ENCODE assay signal across 8 mouse cellular contexts in the genomic region with DNA sequence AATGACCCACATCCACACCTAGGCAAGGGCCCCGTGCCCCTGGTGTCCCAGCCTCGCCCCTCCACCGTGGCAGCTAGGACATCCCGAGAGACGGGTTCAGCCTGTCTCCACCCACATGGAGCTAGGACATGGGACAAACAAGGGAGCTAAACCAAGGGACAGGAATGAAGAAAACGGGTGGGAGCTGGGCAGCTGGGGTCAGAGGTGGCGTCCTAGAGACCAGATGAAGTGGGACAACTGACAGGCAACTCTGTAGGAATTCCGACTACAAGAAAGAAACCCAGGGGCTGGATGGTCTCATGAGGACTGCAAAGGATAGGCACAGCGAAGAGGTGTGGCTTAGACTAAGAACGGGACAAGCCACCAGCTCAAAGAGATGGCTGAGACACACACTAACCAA. TPM values are rescaled to one million over a fixed set of nuclear protein-coding genes. Genes with fewer than 3 reads are reported as not detected.
A peak's percentile ranks its signal among the peaks of the same experiment; 100 is the strongest.
DNase-seq lines count a peak whose midpoint lies in the region; ATAC-seq and TF ChIP-seq lines count a peak whose summit lies in the region.

No protein-coding gene starts in this region.

- H3K4me2 ChIP-seq in heart, embryonic 14.5 days (ENCODE audit: low read length): peak overlapping the region; percentile 94
- peak overlapping the region; percentile 75 for H3K4me2 ChIP-seq in forebrain, embryonic 13.5 days
- peak overlapping the region; percentile 85 for H3K4me2 ChIP-seq in liver, postnatal 0 days (ENCODE audit: low read depth, low read length)

- ATAC-seq in heart, embryonic 14.5 days (ENCODE audit: insufficient number of reproducible peaks, insufficient read depth, low FRiP score, low read depth): no peak
- no peak for ATAC-seq in forebrain, embryonic 13.5 days
- ATAC-seq in liver, postnatal 0 days: no peak

- no peak for TF ChIP-seq CTCF in liver, postnatal 0 days (IDR thresholded peaks at IDR 0.05; ENCODE audit: low read depth)

- H3K36me3 ChIP-seq in heart, embryonic 14.5 days (ENCODE audit: control insufficient read depth, insufficient read depth, low read length): peaks cover 13% of the 10 kb centered on the region
- peaks cover 20% of the 10 kb centered on the region for H3K36me3 ChIP-seq in ES-E14 (ENCODE audit: control insufficient read depth, insufficient read depth, low read length, poor library complexity, severe bottlenecking)
- H3K36me3 ChIP-seq in forebrain, embryonic 13.5 days (ENCODE audit: poor library complexity, severe bottlenecking): peaks cover 21% of the 10 kb centered on the region
- H3K36me3 ChIP-seq in liver, postnatal 0 days (replicated peaks; ENCODE audit: insufficient read depth, low read length): peaks cover 11% of the 10 kb centered on the region

- peaks cover 7 to 9% of the 10 kb centered on the region in 2 experiments; a peak in 2 of 4 replicates for H3K4me1 ChIP-seq in heart, embryonic 14.5 days (ENCODE audit: control insufficient read depth in 2 of 2, insufficient read depth in 2 of 2, low read length in 2 of 2)
- peaks cover 0 to 15% of the 10 kb centered on the region in 2 experiments; a peak in 1 of 4 replicates for H3K4me1 ChIP-seq in ES-E14 (ENCODE audit: control insufficient read depth in 2 of 2, insufficient read depth in 2 of 2, low read length in 2 of 2, poor library complexity in 1 of 2)
- peaks cover 26% of the 10 kb centered on the region for H3K4me1 ChIP-seq in forebrain, embryonic 13.5 days
- H3K4me1 ChIP-seq in liver, postnatal 0 days (ENCODE audit: insufficient read depth): peaks cover 18% of the 10 kb centered on the region

- no peaks in the 10 kb centered on the region for H3K9me3 ChIP-seq in heart, embryonic 14.5 days (ENCODE audit: control insufficient read depth, low read length)
- no peaks in the 10 kb centered on the region for H3K9me3 ChIP-seq in ES-E14 (ENCODE audit: control insufficient read depth, insufficient read depth, low read depth, low read length)
- H3K9me3 ChIP-seq in forebrain, embryonic 13.5 days (replicated peaks): no peaks in the 10 kb centered on the region
- H3K9me3 ChIP-seq in liver, postnatal 0 days (ENCODE audit: low read length): no peaks in the 10 kb centered on the region

- in situ Hi-C loops in ES-E14 (cut with MboI; ENCODE audit: low sequenced_read_pairs in 2 of 2, unreplicated experiment in 2 of 2): no loop called here

- no peak for TF ChIP-seq EP300 in liver, postnatal 0 days (IDR thresholded peaks at IDR 0.05; ENCODE audit: low read depth)

- H3K4me3 ChIP-seq in heart, embryonic 14.5 days (ENCODE audit: control insufficient read depth in 1 of 2, insufficient read depth in 1 of 2, low read depth in 1 of 2, low read length in 2 of 2): peak overlapping the region; percentile 90 to 91; a peak in 3 of 4 replicates
- H3K4me3 ChIP-seq in ES-E14 (ENCODE audit: insufficient read depth in 1 of 2, low read depth in 1 of 2, low read length in 2 of 2, poor library complexity in 1 of 2, severe bottlenecking in 1 of 2): peak overlapping the region; percentile 81 to 90
- peak overlapping the region; percentile 94 for H3K4me3 ChIP-seq in forebrain, embryonic 13.5 days
- peak overlapping the region; percentile 73; the same call in 1 of the 2 replicates for H3K4me3 ChIP-seq in liver, postnatal 0 days (ENCODE audit: low read depth, low read length)

- no peak overlapping the region for H3K27ac ChIP-seq in heart, embryonic 14.5 days (replicated peaks in 1 of 2; ENCODE audit: control insufficient read depth in 1 of 2, insufficient read depth in 1 of 2, low read depth in 2 of 2, low read length in 2 of 2)
- no peak overlapping the region for H3K27ac ChIP-seq in ES-E14 (ENCODE audit: insufficient read depth, low read depth, low read length, poor library complexity, severe bottlenecking)
- no peak overlapping the region for H3K27ac ChIP-seq in forebrain, embryonic 13.5 days
- no peak overlapping the region for H3K27ac ChIP-seq in liver, postnatal 0 days (ENCODE audit: low read depth)

- no peaks in the 10 kb centered on the region for H3K27me3 ChIP-seq in heart, embryonic 14.5 days (ENCODE audit: control insufficient read depth, insufficient read depth, low read length)
- H3K27me3 ChIP-seq in forebrain, embryonic 13.5 days: no peaks in the 10 kb centered on the region
- H3K27me3 ChIP-seq in liver, postnatal 0 days (ENCODE audit: insufficient read depth, low read length): no peaks in the 10 kb centered on the region

- WGBS in heart, embryonic 14.5 days: 36% methylated on average over 10 of the region's 10 CpGs
- WGBS in forebrain, embryonic 13.5 days: 53% methylated on average over 10 of the region's 10 CpGs
- 37% methylated on average over 10 of the region's 10 CpGs for WGBS in liver, postnatal 0 days (ENCODE audit: insufficient replicate concordance)

- DNase-seq in heart, adult 8-10 months (ENCODE audit: low spot score): no peak
- no peak for DNase-seq in ES-E14 (ENCODE audit: low read depth, low spot score)
- DNase-seq in liver, postnatal 0 days: peak; percentile 16
- no peak for DNase-seq in cerebellum, adult 9-10 months
- no peak for DNase-seq in right cerebral cortex, postnatal 4 days
- no peak for DNase-seq in gastrocnemius, adult 8-10 months (ENCODE audit: low spot score in 2 of 2)

- peak overlapping the region; percentile 93 for H3K9ac ChIP-seq in heart, embryonic 14.5 days (ENCODE audit: low read length)
- H3K9ac ChIP-seq in ES-E14 (ENCODE audit: insufficient read depth, low read depth, low read length, poor library complexity, severe bottlenecking): peak overlapping the region; percentile 93; the same call in 1 of the 2 replicates
- peak overlapping the region; percentile 93 for H3K9ac ChIP-seq in forebrain, embryonic 13.5 days
- no peak overlapping the region for H3K9ac ChIP-seq in liver, postnatal 0 days (replicated peaks)

TF ChIP-seq in ES-E14, 5 proteins besides CTCF, POLR2A, EP300 and RAD21:
- TF ChIP-seq CHD2 (IDR thresholded peaks at IDR 0.05; ENCODE audit: low read depth, low read length) (no peak), MAFK (IDR thresholded peaks at IDR 0.05; ENCODE audit: insufficient read depth, low read depth, low read length) (no peak), ZC3H11A (IDR thresholded peaks at IDR 0.05; ENCODE audit: borderline replicate concordance, low read depth, low read length) (no peak), ZNF384 (IDR thresholded peaks at IDR 0.05; ENCODE audit: low read depth, low read length) (no peak), HCFC1 (IDR thresholded peaks at IDR 0.05; ENCODE audit: borderline replicate concordance, insufficient read depth, low read length) (no peak)

RNA-seq across cellular contexts. Expression of a gene that starts 1.3 kb away (rescaled TPM):
- polyA plus RNA-seq in heart, embryonic 14.5 days (2014; fragmentation: Nextera tagmentation; extraction: Ambion mirVana): 22.1 and 30.6 TPM in 2 replicates
- 10 to 100 TPM; 10.6 to 17.6 (median 15.3) TPM for total RNA-seq in heart, adult 8-10 months (2022)
- 58.5 and 89.6 TPM in 2 replicates for total RNA-seq in ES-E14 (2012; rRNA removed)
- 53.9 and 60.2 TPM in 2 replicates for polyA plus RNA-seq in forebrain, embryonic 13.5 days (2015; fragmentation: Nextera tagmentation; extraction: Ambion mirVana)
- 8.6 and 9.0 TPM in 2 replicates for polyA plus RNA-seq in liver, postnatal 0 days (2015; fragmentation: Nextera tagmentation; extraction: Ambion mirVana)
- total RNA-seq in gastrocnemius, adult 8-10 months (2022): 10 to 100 TPM; 20.1 to 23.4 (median 21.2) TPM

RNA-seq across cellular contexts. Expression of a gene that starts 20.1 kb away (rescaled TPM):
- 10.3 TPM in 2 replicates for polyA plus RNA-seq in heart, embryonic 14.5 days (2014; fragmentation: Nextera tagmentation; extraction: Ambion mirVana)
- 1 to 10 TPM; 3.1 to 7.1 (median 4.8) TPM for total RNA-seq in heart, adult 8-10 months (2022)
- total RNA-seq in ES-E14 (2012; rRNA removed): 27.2 and 32.2 TPM in 2 replicates
- polyA plus RNA-seq in forebrain, embryonic 13.5 days (2015; fragmentation: Nextera tagmentation; extraction: Ambion mirVana): 7.0 and 7.9 TPM in 2 replicates
- polyA plus RNA-seq in liver, postnatal 0 days (2015; fragmentation: Nextera tagmentation; extraction: Ambion mirVana): 32.7 and 38.8 TPM in 2 replicates
- 1 to 10 TPM in 1 of 4 experiments, under 1 TPM in 3; 0.29 to 1.3 (median 0.50) TPM for total RNA-seq in gastrocnemius, adult 8-10 months (2022)

RNA-seq across cellular contexts. Expression of a gene that starts 33.4 kb away (rescaled TPM):
- polyA plus RNA-seq in heart, embryonic 14.5 days (2014; fragmentation: Nextera tagmentation; extraction: Ambion mirVana): not detected in 2 replicates
- total RNA-seq in heart, adult 8-10 months (2022): not detected
- not detected in 2 replicates for total RNA-seq in ES-E14 (2012; rRNA removed)
- not detected in 2 replicates for polyA plus RNA-seq in forebrain, embryonic 13.5 days (2015; fragmentation: Nextera tagmentation; extraction: Ambion mirVana)
- polyA plus RNA-seq in liver, postnatal 0 days (2015; fragmentation: Nextera tagmentation; extraction: Ambion mirVana): not detected in 2 replicates
- not detected for total RNA-seq in gastrocnemius, adult 8-10 months (2022)
